Mouse (Mus musculus): ENCODE measurements at regions not wholly inside any gene's neighbourhood (a gene's known extent, or its start where the extent isn't known, plus 50 kb on each side); places are given as distances from the start of the nearest gene placed in this dataset.

GRCm38 (mm10) chr3:52759846-52760245, 257.2 kb downstream of the Cog6 start:
- DNase-seq (ENCODE audit: low read depth, low spot score) = no peak

GRCm38 (mm10) chr3:52758561-52758960, 258.5 kb downstream of the Cog6 start:
- no peak for DNase-seq (ENCODE audit: low read depth, low spot score)

- no peak for DNase-seq (ENCODE audit: low read depth, low spot score)
These were observed 260.2 kb downstream of the Cog6 start for GRCm38 (mm10) chr3:52756816-52757215.

- no peak for DNase-seq (ENCODE audit: low read depth, low spot score)
These were observed 261.0 kb downstream of the Cog6 start for GRCm38 (mm10) chr3:52756006-52756405.

GRCm38 (mm10) chr3:52754978-52755377, 262.1 kb downstream of the Cog6 start:
- peak; percentile 40 for DNase-seq (ENCODE audit: low read depth, low spot score)

- DNase-seq (ENCODE audit: low read depth, low spot score) = no peak
These were observed 262.6 kb downstream of the Cog6 start for GRCm38 (mm10) chr3:52754401-52754800.

- no peak for DNase-seq (ENCODE audit: low read depth, low spot score)
These were observed 270.1 kb downstream of the Cog6 start for GRCm38 (mm10) chr3:52746917-52747316.

GRCm38 (mm10) chr3:52744334-52744733, 272.7 kb downstream of the Cog6 start:
- DNase-seq (ENCODE audit: low read depth, low spot score) = no peak

GRCm38 (mm10) chr3:52740466-52741026, 276.5 kb downstream of the Cog6 start:
- DNase-seq (ENCODE audit: low read depth, low spot score) = no peak

- no peak for DNase-seq (ENCODE audit: low read depth, low spot score)
These were observed 277.5 kb downstream of the Cog6 start for GRCm38 (mm10) chr3:52739526-52739925.

- DNase-seq (ENCODE audit: low read depth, low spot score) = no peak
These were observed 278.7 kb downstream of the Cog6 start for GRCm38 (mm10) chr3:52738386-52738785.

GRCm38 (mm10) chr3:52735939-52736338, 281.1 kb downstream of the Cog6 start:
- no peak for DNase-seq (ENCODE audit: low read depth, low spot score)

- no peak for DNase-seq (ENCODE audit: low read depth, low spot score)
These were observed 285.1 kb downstream of the Cog6 start for GRCm38 (mm10) chr3:52731941-52732340.

GRCm38 (mm10) chr3:52731491-52731890, 285.5 kb downstream of the Cog6 start:
- DNase-seq (ENCODE audit: low read depth, low spot score) = no peak

GRCm38 (mm10) chr3:52729731-52730130, 287.3 kb downstream of the Cog6 start:
- no peak for DNase-seq (ENCODE audit: low read depth, low spot score)

GRCm38 (mm10) chr3:52728860-52729259, 288.2 kb downstream of the Cog6 start:
- DNase-seq (ENCODE audit: low read depth, low spot score) = no peak

- DNase-seq (ENCODE audit: low read depth, low spot score) = no peak
These were observed 288.6 kb downstream of the Cog6 start for GRCm38 (mm10) chr3:52728426-52728825.

GRCm38 (mm10) chr3:52724354-52724753, 292.7 kb downstream of the Cog6 start:
- no peak for DNase-seq (ENCODE audit: low read depth, low spot score)

GRCm38 (mm10) chr3:52722946-52723345, 294.1 kb downstream of the Cog6 start:
- DNase-seq (ENCODE audit: low read depth, low spot score) = no peak

- no peak for DNase-seq (ENCODE audit: low read depth, low spot score)
These were observed 297.9 kb downstream of the Cog6 start for GRCm38 (mm10) chr3:52719181-52719580.

- DNase-seq (ENCODE audit: low read depth, low spot score) = no peak
These were observed 299.7 kb downstream of the Cog6 start for GRCm38 (mm10) chr3:52717324-52717723.

GRCm38 (mm10) chr3:52712151-52712550, 304.9 kb downstream of the Cog6 start:
- DNase-seq (ENCODE audit: low read depth, low spot score) = no peak

GRCm38 (mm10) chr3:52711133-52711532, 305.9 kb downstream of the Cog6 start:
- DNase-seq (ENCODE audit: low read depth, low spot score) = no peak

- peak; percentile 26 for DNase-seq (ENCODE audit: low read depth, low spot score)
These were observed 308.3 kb downstream of the Cog6 start for GRCm38 (mm10) chr3:52708746-52709145.
